Mouse (Mus musculus) mouse embryonic stem cell (cell line): ENCODE data around the gene Mtor.

Source experiments
- in situ Hi-C, 2 experiments: fragments of 300-500 bp; cut with MboI; formaldehyde crosslinking; loops; 1 replicate in 1 of 2; 3 replicates in 1 of 2; pipeline ENCODE4 v1.14.3; 2019 to 2020; ENCODE audit warnings: low sequenced_read_pairs in 2 of 2, low pct_unique_long_range_greater_than_20kb in 1 of 2, mixed read lengths in 1 of 2; ENCODE audit not compliant: unreplicated experiment in 1 of 2

Gene Mtor

DNA sequence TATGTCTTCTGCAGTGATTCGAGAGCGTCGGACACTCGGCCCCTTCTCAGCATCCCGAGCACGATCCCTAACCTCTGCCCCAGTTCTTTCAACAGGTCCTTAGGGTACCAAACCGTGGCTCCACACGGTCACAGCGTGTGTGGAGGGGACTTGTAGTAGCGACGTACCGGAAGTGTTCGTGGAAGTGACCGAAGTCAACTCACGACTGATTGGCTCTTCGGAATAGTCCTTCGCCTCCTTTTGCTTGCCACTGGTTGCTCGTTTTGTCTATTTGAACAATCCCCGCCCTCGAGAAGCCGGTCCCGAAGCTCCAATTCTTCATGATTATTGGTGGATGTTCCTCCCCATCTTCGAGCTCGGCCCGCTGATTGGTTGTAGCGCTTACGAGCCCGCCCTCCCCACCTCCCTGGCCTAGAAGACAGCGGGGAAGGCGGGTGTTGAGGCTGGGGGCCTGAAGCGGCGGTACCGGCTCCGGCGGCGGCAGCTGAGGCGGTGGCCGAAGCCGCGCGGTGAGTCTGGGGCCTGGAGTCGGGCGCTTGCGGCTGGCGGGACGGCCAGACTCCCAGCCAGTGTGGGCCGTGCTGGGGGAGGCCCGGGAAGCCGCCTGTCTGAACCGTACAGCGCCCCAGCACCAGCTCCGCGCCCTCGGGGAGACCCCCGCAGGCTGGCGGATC, at the start of gene Mtor:
TSS of gene Mtor (plus strand) at position 433 of the 674 bp plus-strand sequence.
- in situ Hi-C loops, result no loop called here

DNA sequence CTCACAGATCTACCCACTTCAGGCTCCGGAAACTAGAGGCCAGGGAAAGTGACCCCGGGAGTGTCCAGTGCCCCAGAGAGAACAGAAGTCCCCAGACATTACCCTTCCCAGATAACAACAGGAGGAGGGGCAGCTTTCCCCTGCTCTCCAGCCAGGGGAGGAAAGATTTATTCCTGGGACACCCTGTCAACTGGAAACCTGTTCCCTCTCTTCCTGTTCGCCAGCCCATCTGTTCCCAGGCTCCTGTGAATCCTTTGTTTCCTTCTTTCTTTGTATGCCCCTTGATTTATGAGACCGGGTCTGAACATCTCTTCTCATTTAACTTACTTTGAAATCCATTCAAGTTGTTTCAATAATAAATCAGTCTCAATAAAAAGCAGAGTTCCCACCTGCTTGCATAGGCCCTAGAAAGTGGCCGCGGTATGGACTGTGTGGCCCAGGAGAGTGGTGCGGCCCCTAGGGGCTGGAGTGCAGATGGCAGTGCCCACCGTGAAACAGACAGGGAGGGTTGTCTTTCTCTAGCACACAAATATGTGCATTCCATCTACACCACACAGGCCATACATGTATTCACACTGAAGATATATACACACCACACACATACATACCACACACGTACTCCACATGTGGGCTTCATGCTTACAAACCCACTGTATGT, 48.8 kb upstream of the Mtor start:
- in situ Hi-C loops, result no loop called here

DNA sequence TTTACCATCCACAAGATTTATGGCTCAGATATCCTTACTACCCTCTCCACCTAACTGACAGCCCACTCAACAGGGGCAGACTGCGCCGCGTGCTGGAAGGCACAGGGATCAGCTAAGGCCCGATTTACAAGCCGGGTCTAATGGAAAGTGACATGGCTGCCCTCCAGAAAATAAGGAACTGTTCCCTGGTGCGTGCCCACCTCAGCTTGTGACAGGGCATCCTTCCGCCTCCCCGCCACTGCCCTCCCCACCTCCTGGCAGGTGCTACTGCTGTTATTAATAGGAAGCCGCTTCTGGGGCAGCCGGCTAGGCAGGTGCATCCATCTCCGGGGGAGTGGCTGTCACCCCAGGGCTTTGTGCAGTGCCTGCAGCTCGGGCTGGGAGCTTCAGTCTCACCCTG, 45.0 kb upstream of the Mtor start:
- in situ Hi-C loops, result no loop called here

DNA sequence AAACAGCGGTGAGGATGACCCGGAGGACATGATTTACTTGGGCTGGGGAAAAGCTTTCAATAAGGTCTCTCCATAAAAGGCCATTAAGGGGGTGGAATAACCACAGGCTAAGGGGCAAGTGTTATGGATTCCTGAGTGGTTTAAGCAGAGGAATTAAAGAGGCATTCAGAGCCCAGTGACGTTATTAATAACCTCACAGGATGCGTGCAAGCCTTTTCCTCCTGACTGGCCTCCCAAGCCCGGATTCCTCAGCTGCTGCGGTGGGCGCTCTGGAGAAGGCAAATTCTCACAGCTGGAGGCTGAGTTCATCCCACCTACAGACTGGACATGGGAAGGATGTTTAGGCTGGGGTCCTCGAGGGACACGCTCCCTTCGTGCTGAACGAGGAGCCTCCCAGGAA, 43.7 kb upstream of the Mtor start:
- in situ Hi-C loops, result no loop called here

DNA sequence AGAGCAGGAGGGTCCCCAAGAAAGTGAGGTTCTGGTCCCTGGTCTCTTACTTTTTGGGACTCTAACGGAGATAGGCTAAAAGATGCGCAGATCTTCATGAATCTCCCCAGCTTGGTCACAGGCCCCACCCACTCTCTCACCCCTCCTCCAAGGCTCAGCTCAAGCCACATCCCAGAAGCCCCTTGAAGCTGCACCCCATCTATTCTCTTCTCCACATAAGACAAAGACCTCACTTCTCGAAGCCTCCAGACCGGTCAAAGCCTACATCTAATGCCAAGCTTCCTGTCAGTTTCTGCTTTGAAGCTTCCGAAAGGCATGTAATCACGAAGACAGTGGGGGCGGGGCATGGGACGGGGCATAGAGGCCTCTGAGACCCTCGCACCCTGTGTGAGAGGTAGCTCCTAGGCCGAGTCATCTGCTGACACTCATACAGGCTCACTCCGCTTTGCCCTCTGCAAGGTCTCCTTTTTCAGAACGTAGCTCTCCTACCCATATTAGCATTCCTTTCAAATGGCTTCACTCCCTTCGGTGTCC, 43.1 kb upstream of the Mtor start:
- in situ Hi-C loops, result no loop called here

DNA sequence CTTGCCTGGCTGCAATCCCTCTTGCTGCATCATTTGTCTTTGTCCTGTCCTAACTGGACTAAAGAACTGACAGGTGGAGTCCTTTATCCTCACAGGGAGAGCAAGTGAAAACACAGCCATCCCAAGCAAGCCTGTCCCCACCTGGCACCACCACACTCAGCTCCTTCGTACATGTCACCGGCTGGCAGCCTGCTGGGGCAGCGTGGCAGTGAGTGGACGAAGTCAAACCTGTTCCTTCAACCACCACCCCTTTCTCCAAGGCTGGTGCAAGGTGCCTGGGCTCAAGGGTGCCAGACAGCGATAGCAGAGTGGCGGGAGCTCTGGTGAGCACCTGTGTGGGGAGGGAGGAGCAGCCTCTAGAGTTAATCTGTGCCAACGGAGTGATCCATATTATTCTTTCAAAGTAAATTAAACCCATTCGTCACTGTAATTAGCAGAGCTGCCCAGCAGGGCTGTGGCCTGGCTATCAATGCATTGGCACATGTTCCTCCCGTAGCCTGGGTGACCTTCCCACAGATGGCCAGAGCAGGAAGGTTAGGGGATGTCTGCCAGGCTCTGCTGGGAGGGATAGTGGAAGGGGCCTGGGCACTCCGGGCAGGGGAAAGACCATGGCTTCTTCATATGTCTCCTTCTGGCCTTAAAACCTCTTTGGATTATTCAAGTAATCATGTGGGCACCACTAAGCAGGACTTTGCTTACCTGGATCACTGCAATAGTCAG, 40.0 kb upstream of the Mtor start:
- in situ Hi-C loops, result no loop called here

DNA sequence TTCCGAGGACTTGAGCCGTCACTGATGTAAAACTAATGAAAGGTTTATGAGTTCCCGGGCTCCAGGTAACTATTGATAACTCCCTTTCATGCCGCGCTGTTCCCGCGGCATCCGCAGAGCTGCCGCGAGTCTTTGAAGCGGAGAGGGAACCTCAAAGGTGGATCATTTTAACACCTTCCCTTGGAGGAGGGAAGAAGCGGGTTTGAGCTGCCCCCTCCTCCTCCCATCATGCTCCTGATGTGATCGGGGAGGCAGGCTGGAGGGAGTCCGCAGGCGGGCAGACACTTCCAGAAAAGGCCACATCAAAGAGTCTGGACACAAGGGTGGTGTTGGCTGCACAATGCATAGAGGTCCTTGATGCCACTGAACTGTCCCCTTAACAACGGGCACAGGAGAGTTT, 32.8 kb upstream of the Mtor start:
- in situ Hi-C loops, result no loop called here

DNA sequence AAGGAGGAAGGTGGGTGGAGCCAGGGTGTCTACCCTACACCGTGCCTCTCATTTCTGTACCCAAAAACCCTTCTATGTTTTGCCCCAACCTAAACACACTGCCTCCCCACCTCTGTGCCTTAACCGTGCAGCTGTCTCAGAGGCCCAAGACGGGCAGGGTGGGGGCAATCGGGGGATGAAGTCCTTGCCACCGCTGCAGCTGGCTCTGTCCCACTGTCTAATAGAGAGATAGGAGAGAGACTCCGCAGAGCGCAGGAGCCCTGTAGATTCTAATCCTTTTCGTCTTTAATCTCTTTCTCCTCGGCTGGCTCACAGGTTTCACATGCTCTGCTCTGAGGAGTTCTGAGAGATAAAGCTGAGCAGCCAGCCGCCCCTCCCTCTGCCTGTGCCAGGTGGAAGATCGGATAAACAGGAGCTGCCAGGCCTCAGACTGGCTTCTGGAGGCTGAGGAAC, 31.3 kb upstream of the Mtor start:
- in situ Hi-C loops, result no loop called here

DNA sequence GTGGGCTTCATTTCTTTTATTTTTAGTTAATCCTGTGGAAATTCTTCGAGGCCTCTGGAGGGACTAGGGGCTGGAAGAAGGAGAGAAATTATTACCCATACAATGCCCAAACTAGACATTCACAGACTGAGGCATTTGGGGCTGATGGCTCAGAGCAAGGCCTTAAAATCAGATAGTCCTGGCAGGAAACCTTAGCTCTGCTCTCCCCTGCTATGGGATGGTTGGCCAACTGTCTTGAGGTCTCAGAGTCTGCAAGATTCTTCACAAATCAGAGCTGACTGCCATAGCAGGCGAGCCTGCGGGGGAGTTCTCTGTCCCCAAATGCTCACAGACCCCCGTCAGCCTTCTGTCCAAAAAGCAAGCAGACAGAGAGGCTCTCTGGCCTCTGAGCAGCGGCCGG, 30.9 kb upstream of the Mtor start:
- in situ Hi-C loops, result no loop called here

DNA sequence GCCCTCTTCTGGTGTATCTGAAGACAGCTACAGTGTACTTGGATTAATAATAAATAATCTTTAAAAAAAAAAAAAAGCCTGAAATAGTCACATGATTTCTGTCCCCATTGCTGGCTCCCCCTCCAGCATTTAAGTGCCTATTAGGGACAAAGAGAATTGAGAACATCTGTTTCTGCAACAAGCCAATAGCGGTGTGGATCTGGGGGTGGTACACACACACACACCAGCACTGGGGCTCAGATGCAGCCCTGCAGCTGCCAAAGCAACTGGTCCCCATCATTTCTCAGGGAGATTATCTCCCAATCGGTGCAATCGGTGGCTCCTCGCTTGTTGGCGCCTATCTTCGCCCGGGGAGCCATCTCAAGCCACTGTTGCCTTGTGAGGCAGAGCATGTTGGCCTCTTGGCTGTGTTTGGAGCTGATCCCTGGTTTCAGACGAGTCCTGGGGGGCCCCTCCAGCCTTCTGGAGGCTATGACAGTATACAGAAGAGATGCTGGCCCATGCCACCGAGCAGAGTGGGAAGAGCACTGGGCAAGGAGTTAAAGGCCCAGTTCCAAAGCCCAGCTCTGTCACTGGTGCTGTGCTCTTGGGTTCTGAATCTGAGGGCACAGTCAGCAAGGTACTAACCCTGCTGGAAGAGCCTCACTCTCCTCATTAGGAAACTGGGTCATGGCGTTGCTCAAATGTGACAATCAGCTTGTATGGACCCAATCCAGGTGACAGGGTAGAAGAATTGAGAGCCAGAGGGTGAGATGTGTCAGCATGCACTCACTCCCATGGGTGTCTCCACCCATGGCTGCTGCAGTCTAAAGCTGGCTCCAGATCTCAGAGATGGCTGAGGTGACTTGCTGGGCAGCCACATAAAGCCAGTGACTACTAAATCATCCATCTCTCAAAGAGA, 21.2 kb upstream of the Mtor start:
- in situ Hi-C loops, result no loop called here

DNA sequence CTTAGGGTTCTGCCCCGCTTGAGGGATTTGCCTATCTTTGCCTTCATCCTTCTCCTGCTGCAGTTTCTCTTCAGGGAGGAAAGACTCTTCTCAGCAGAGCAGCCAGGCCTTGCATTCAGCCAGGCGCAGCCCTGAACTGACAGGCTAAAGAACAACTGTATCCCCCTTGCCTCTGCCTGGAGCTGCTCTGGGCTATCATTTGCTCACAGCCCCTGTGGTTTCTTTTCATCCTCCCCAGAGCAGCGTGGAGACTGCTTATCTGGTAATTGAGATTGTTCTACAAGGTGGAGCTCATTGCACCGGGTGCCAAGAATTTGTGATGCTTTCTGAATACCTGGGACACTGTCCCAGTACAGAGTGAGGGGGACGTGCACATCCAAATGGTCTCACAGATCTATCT, 19.9 kb upstream of the Mtor start:
- in situ Hi-C loops, result no loop called here

DNA sequence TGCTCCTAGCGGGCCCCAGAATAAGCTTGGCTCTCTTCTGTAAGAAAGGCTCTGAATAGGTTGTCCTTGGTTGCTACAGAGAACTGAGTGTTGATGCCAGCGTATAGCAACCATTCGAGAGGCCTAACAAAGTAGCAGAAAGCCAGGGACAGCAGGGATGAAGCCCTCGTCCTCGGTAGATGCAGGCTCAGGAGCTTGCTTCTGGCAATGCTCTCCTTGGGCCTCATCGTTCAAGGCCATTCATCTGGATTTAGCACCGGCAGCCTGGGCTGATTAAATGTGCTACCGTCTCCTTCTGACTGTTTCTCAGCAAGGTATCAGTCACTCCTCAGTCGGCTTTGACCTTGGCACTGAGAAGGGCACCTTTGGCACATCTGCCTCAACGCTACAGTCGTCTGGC, 19.3 kb upstream of the Mtor start:
- in situ Hi-C loops, result no loop called here

DNA sequence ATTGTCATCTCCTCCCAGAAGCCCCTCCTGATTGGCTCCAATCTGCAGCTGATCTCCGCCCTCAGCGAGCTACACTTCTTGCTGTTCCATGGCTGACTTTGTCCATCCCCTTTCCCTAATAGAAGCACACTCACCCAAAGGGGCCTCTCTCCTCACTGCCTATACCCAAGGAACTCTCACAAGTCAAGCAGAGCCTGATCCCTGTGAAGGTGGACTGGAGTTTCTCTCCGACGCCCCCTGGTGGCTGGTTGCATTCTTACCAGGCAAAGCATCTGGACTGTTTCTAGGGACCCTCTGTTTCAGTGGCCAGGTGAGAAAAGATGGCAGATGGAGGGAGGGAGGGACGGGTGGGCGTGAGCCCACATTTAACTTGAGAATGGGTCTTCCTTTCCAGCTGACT, 18.7 kb upstream of the Mtor start:
- in situ Hi-C loops, result no loop called here

DNA sequence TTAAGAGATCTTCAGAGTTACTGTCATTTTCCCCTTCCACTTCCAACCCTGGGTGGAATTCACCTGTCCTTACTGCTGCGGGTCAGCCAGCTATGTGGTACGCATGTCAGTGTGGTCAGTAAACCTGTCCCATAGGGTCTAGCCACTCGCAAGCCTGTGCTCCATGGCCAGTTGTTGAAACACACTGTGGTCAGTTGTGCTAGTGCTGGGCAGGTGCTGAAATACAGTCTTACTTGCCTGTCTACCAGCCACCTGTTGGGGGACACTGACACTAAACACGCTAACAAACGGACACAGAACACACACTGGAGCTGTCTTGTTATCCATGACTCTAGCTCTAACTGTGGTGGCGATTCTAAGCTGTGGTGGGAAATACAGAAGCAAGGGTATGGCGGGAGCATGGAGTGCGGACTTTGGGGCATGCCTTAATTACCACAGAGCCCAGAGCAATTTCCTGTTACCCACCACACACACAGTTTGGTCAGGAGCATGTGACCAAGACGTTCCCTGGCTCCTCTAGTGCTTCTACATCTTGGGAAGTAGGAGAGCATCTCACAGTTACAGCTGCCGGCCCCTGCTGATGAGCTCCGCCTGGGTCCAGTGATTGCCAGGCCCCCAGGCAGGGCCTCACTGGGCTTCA, 17.4 kb upstream of the Mtor start:
- in situ Hi-C loops, result no loop called here

DNA sequence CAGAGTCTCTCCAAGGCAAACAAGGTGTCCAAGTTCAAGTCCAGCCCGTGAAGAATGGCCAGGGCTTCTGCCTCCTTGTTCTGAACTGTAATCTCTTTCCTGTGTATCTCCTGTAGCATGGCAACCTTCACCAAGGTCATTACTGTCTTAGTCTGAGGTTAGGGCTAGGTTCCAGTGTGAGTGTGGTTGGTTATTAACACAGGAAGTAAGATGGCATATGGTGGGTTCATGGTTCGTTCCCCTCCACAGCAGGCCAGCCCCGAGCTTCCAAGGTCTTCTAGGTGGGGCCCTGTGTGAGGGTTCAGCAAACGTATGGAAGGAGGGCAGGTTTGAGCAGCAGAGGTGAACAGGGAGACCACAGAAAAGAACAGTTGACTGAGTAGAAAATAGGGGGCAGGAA, 15.9 kb upstream of the Mtor start:
- in situ Hi-C loops, result no loop called here

DNA sequence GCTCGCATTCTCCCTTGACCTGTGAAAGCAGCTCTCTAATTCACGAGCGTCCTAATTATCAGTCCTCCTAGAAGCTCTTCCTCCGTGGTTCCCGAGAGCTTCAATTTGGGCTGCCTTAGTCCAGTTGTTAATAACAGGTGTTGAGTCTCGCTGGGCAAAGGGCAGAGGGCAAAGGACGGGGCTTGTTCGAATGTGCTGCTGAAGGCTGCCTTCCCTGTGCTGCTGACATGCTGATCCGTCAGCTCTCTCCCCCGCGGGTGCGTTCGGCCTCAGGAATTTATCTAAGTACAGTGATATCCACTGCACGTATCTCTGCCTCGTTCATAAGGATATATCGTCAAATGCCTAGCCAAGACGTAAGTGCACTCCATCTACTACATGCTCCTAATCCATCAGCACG, 15.1 kb upstream of the Mtor start:
- in situ Hi-C loops, result no loop called here

DNA sequence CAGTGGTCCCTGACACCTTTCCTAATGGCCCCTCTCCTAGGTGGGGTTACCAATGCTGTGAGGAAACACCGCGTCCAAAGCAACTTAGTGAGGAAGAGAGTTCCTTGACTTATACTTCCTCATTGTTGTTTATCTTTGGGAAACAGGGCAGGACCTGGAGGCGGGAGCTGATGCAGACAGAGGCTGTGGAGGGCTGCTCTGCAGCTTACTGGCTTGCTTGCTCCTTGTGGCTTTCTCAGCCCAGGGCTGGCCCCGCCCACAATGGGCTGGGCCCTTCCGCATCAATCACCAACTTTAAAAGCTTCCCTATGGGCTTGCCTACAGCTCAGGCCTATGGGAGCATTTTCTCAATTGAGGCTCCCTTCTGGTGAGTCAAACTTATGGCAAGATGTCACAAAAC, 14.6 kb upstream of the Mtor start:
- in situ Hi-C loops, result no loop called here

DNA sequence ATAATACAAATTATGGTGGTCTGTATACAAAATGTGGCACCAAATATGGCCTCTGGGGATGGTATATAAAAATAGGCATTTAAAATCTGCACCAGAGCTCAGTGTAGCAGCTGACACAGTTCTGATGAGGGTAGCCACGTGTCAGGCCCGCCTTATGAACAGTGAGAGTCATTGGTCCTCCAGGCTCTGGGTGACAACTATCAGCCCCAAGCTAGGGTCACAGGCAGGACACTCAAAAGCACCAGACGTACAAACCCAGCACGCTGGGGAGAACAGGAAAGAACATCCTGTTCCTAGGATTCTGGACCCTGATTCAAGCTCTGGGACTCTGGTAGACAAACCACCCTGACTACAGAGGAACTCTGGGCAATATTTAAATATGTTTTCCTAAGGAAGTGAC, 13.9 kb upstream of the Mtor start:
- in situ Hi-C loops, result no loop called here
